Mouse (Mus musculus) forebrain, embryonic 11.5 days (tissue): Measurements from ENCODE around the gene Olfr979. TPM values are rescaled to one million over a fixed set of nuclear protein-coding genes. Genes with fewer than 3 reads are reported as not detected.

Experiments
- polyA plus RNA-seq: library from polyadenylated mRNA; unstranded; fragments of >200 nt; fragmentation: Nextera tagmentation; extraction: Ambion mirVana; gene quantifications from 2 replicates; pipeline ENCODE4 v1.2.1, GENCODE M21; 2014

Olfr979 gene
- polyA plus RNA-seq, 1 experiment from 2014 or later = not detected

Other genes with a start within 250 kb of the Olfr979 start
- gene Olfr968, start 220.2 kb downstream of the Olfr979 start, polyA plus RNA-seq = not detected in 2 replicates
- not detected in 2 replicates for gene Olfr969, start 212.5 kb downstream of the Olfr979 start, polyA plus RNA-seq
- not detected in 2 replicates for gene Olfr970, start 194.6 kb downstream of the Olfr979 start, polyA plus RNA-seq
- gene Olfr971, start 166.6 kb downstream of the Olfr979 start, polyA plus RNA-seq = not detected in 2 replicates
- not detected in 2 replicates for gene Olfr972, start 137.0 kb downstream of the Olfr979 start, polyA plus RNA-seq
- gene Olfr229, start 96.1 kb downstream of the Olfr979 start, polyA plus RNA-seq = not detected in 2 replicates
- gene Olfr974, start 66.0 kb downstream of the Olfr979 start, polyA plus RNA-seq = not detected in 2 replicates
- gene Olfr975, start 51.4 kb downstream of the Olfr979 start, polyA plus RNA-seq = not detected in 2 replicates
- gene Olfr976, start 42.3 kb downstream of the Olfr979 start, polyA plus RNA-seq = not detected in 2 replicates
- gene Olfr978, start 11.4 kb downstream of the Olfr979 start, polyA plus RNA-seq = not detected in 2 replicates
- gene Olfr980, start 6.1 kb upstream of the Olfr979 start, polyA plus RNA-seq = not detected in 2 replicates
- not detected in 2 replicates for gene Olfr981, start 18.0 kb upstream of the Olfr979 start, polyA plus RNA-seq
- not detected in 2 replicates for gene Olfr982, start 70.4 kb upstream of the Olfr979 start, polyA plus RNA-seq
- not detected in 2 replicates for gene Olfr983, start 90.1 kb upstream of the Olfr979 start, polyA plus RNA-seq
- not detected in 2 replicates for gene Olfr984, start 110.7 kb upstream of the Olfr979 start, polyA plus RNA-seq
- not detected in 2 replicates for gene Olfr985, start 126.7 kb upstream of the Olfr979 start, polyA plus RNA-seq
- not detected in 2 replicates for gene Tmem225, start 144.7 kb upstream of the Olfr979 start, polyA plus RNA-seq
- not detected in 2 replicates for gene Olfr986, start 177.5 kb upstream of the Olfr979 start, polyA plus RNA-seq
- 8.1 and 9.0 TPM in 2 replicates for gene Zfp202, start 188.9 kb upstream of the Olfr979 start, polyA plus RNA-seq